Mouse (Mus musculus) naive thymus-derived CD4-positive, alpha-beta T cell, adult 5 months (primary cell): ENCODE results near the gene Olfr1417. TPM values are rescaled to one million over a fixed set of nuclear protein-coding genes. Genes with fewer than 3 reads are reported as not detected.

ENCODE experiments used
- polyA plus RNA-seq: library from polyadenylated mRNA; unstranded; fragments of 100-300 nt; shearing (Covaris generic); gene quantifications from one replicate; pipeline ENCODE4 v1.2.1, GENCODE M21; 2017

Gene Olfr1417
- polyA plus RNA-seq, result not detected

DNA sequence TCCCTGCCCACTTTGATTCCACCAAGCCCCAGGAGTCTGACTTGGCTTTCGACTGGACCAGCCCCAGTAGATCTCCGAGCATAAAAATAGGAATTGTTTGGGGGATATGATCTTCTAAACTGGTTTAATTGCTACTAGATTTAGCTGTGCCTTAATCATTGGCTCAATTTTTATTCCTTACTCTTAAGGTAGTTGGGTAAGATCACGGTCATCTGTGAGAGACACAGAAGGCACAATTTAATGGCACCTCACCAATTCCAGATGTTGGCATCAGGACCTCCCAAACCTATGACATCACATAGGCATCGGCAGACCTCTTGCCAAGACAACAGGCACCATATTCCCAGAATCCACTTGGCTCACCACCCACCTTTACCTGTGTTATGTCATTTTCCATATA is at the start of gene Olfr1417:
Gene Olfr1417, minus strand, starts transcription at position 101 of the 400 bp plus-strand sequence.

GRCm38 (mm10) chr19:11886265-11886664 is 47.2 kb upstream of the Olfr1417 start, which contains the start of gene Olfr1420:
Gene Olfr1420, plus strand, starts transcription at chr19:11886565.

GRCm38 (mm10) chr19:11875006-11875405 is 36.0 kb upstream of the Olfr1417 start, which contains the start of gene Olfr1419:
Gene Olfr1419, minus strand, starts transcription at chr19:11875106.

GRCm38 (mm10) chr19:11860966-11861365 is 21.9 kb upstream of the Olfr1417 start, which contains the start of gene Olfr1418:
Gene Olfr1418, minus strand, starts transcription at chr19:11861066.

DNA sequence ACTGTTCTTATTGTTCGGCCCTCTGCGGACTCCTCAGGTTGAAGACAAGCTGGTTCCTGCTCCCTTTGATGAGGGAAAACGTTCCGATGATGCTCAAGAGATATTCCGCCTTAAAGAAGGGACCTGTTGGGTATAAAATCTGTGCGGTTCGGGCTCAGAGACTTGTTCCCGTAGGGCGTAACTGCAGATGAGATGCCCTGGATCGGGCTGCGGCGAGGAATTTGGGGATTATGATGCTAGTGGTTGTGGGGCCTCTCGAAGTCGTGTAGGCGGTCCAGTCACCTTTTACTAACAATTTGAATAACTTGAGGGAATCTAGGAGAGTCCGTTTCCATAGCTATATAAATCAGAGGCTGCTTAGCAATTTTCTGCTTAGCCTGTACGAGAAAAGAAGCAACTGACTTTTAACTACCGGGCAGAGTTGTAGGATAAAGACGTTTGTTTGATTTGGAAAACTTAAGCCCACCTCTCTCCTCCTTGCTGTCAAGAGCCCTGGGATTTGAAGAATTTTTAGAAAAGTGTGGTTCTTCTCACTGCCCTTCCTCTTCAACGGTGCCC is 19.8 kb downstream of the Olfr1417 start, which contains the start of gene Stx3:
Gene Stx3, minus strand, starts transcription at position 261 of the 558 bp plus-strand sequence.

Other genes starting within 250 kb of the Olfr1417 start
- gene Ms4a6d, start 234.4 kb downstream of the Olfr1417 start, polyA plus RNA-seq, result 2.8 TPM
- gene Ms4a2, start 215.5 kb downstream of the Olfr1417 start, polyA plus RNA-seq, result not detected
- gene Ms4a3, start 198.4 kb downstream of the Olfr1417 start, polyA plus RNA-seq, result not detected
- not detected for gene Oosp2, start 178.7 kb downstream of the Olfr1417 start, polyA plus RNA-seq
- gene Oosp1, start 148.1 kb downstream of the Olfr1417 start, polyA plus RNA-seq, result not detected
- not detected for gene Oosp3, start 142.2 kb downstream of the Olfr1417 start, polyA plus RNA-seq
- gene Gif, start 91.7 kb downstream of the Olfr1417 start, polyA plus RNA-seq, result not detected
- 39.2 TPM for gene Mrpl16, start 68.8 kb downstream of the Olfr1417 start, polyA plus RNA-seq
- gene Stx3, start 19.8 kb downstream of the Olfr1417 start, polyA plus RNA-seq, result 1.7 TPM
- not detected for gene Olfr1418, start 21.8 kb upstream of the Olfr1417 start, polyA plus RNA-seq
- not detected for gene Olfr1419, start 35.9 kb upstream of the Olfr1417 start, polyA plus RNA-seq
- not detected for gene Olfr1420, start 47.3 kb upstream of the Olfr1417 start, polyA plus RNA-seq
- 32.6 TPM for gene Patl1, start 73.2 kb upstream of the Olfr1417 start, polyA plus RNA-seq
- gene Osbp, start 126.7 kb upstream of the Olfr1417 start, polyA plus RNA-seq, result 57.5 TPM
- gene Olfr1423, start 202.1 kb upstream of the Olfr1417 start, polyA plus RNA-seq, result not detected
- gene Olfr1424, start 223.5 kb upstream of the Olfr1417 start, polyA plus RNA-seq, result not detected
- gene Olfr1425, start 238.5 kb upstream of the Olfr1417 start, polyA plus RNA-seq, result not detected